Mouse (Mus musculus) neural tube, embryonic 11.5 days (tissue): ENCODE data around the gene Snw1. TPM values are rescaled to one million over a fixed set of nuclear protein-coding genes. Genes with fewer than 3 reads are reported as not detected.
A peak's percentile ranks its signal among the peaks of the same experiment; 100 is the strongest.

ENCODE experiments used
- ATAC-seq: fragments of 200-750 bp; cut with Nextera tagmentation; 2 replicates; pipeline ENCODE4 v1.8.0; 2017; ENCODE audit warnings: moderate number of reproducible peaks, mild to moderate bottlenecking, moderate TSS enrichment, moderate library complexity; ENCODE audit not compliant: insufficient read depth, low FRiP score, low TSS enrichment
- DNase-seq: peaks from one replicate; pipeline ENCODE4 v3.0.0-alpha.2; 2015; ENCODE audit warnings: low spot score
- H3K27ac ChIP-seq: fragments of 300-500 bp; sonication (generic); 2 replicates; pipeline ENCODE4 v1.5.1; 2014; ENCODE audit warnings: low read depth, mild to moderate bottlenecking, low read length
- H3K27me3 ChIP-seq: fragments of 300-500 bp; sonication (generic); 2 replicates; pipeline ENCODE4 v1.6.1; 2014; ENCODE audit warnings: mild to moderate bottlenecking, low read length, mixed read lengths; ENCODE audit not compliant: control insufficient read depth, insufficient read depth
- H3K36me3 ChIP-seq: fragments of 300-500 bp; sonication (generic); 2 replicates; pipeline ENCODE4 v1.6.1; 2014; ENCODE audit warnings: mild to moderate bottlenecking, low read length, moderate library complexity, mixed read lengths; ENCODE audit not compliant: control insufficient read depth, insufficient read depth
- H3K4me1 ChIP-seq: fragments of 300-500 bp; sonication (generic); 2 replicates; pipeline ENCODE4 v1.6.1; 2014; ENCODE audit warnings: low read length, mixed read lengths; ENCODE audit not compliant: control insufficient read depth, insufficient read depth
- H3K4me2 ChIP-seq: fragments of 300-500 bp; sonication (generic); 2 replicates; pipeline ENCODE4 v1.6.1; 2014; ENCODE audit warnings: low read depth, mild to moderate bottlenecking, moderate library complexity
- H3K4me3 ChIP-seq: fragments of 300-500 bp; sonication (generic); 2 replicates; pipeline ENCODE4 v1.5.1; 2014; ENCODE audit warnings: low read depth, low read length
- H3K9ac ChIP-seq: fragments of 300-500 bp; sonication (generic); 2 replicates; pipeline ENCODE4 v1.6.1; 2014; ENCODE audit warnings: mild to moderate bottlenecking, low read length
- H3K9me3 ChIP-seq: fragments of 300-500 bp; sonication (generic); 2 replicates; pipeline ENCODE4 v1.6.1; 2016; ENCODE audit warnings: low read length; ENCODE audit not compliant: control insufficient read depth
- WGBS: fragments of 180-500 bp; shearing (Covaris S2); extraction: QIAGEN DNeasy Blood & Tissue Kit; methylation state at CpG from one replicate; pipeline ENCODE4 v1.1.7; 2014; 5-methylcytosine and 5-hydroxymethylcytosine counted together
- microRNA-seq: library from miRNA; unstranded; fragments of <30 nt; microRNA quantifications from one replicate; pipeline ENCODE4, GENCODE M21; 2016
- polyA plus RNA-seq: library from polyadenylated mRNA; unstranded; fragments of >200 nt; fragmentation: Nextera tagmentation; extraction: Ambion mirVana; gene quantifications from 2 replicates; pipeline ENCODE4 v1.2.1, GENCODE M21; 2014

The Snw1 gene
- polyA plus RNA-seq, 1 experiment from 2014 or later = 159 TPM

GRCm38 (mm10) chr12:87399119-87399819 lies 72.8 kb downstream of the Snw1 start:
- no peak for ATAC-seq
- DNase-seq = no peak
- Histone ChIP-seq H3K36me3 (no peaks in the 10 kb centered on the region), H3K27me3 (no peaks in the 10 kb centered on the region), H3K27ac (no peak overlapping the region), H3K4me1 (no peaks in the 10 kb centered on the region), H3K9ac (no peak overlapping the region), H3K4me2 (no peak overlapping the region), H3K4me3 (no peak overlapping the region), H3K9me3 (no peaks in the 10 kb centered on the region)
- 91% methylated on average over 10 of the region's 10 CpGs for WGBS

Small RNA genes lying within 50 kb of the gene (microRNA-seq; reads per million reads assigned to microRNA genes)
- 20.8 reads per million, percentile 29 among the genes with 10 or more reads in this experiment for gene Mir3068

Other genes starting within 250 kb of the Snw1 start
- gene Noxred1, start 233.5 kb downstream of the Snw1 start, polyA plus RNA-seq = 0.78 and 1.6 TPM in 2 replicates
- 62.5 and 62.9 TPM in 2 replicates for gene Vipas39, start 206.0 kb downstream of the Snw1 start, polyA plus RNA-seq
- 224 and 233 TPM in 2 replicates for gene Ahsa1, start 205.8 kb downstream of the Snw1 start, polyA plus RNA-seq
- 0.34 and 0.94 TPM in 2 replicates for gene Ism2, start 172.6 kb downstream of the Snw1 start, polyA plus RNA-seq
- 55.5 and 70.0 TPM in 2 replicates for gene Sptlc2, start 83.9 kb downstream of the Snw1 start, polyA plus RNA-seq
- 287 and 298 TPM in 2 replicates for gene Slirp, start 28.4 kb downstream of the Snw1 start, polyA plus RNA-seq
- 45.6 and 47.0 TPM in 2 replicates for gene Alkbh1, start 28.3 kb downstream of the Snw1 start, polyA plus RNA-seq
- gene Gm5788, start 22.4 kb upstream of the Snw1 start, polyA plus RNA-seq = not detected in 2 replicates
- not detected in 2 replicates for gene Gm8300, start 42.0 kb upstream of the Snw1 start, polyA plus RNA-seq
- gene Oog1, start 130.4 kb upstream of the Snw1 start, polyA plus RNA-seq = not detected in 2 replicates
- gene Gm4027, start 146.6 kb upstream of the Snw1 start, polyA plus RNA-seq = not detected in 2 replicates
- gene Gm16381, start 172.3 kb upstream of the Snw1 start, polyA plus RNA-seq = not detected in 2 replicates